Mouse (Mus musculus): ENCODE measurements around the gene Rab12.

DNA sequence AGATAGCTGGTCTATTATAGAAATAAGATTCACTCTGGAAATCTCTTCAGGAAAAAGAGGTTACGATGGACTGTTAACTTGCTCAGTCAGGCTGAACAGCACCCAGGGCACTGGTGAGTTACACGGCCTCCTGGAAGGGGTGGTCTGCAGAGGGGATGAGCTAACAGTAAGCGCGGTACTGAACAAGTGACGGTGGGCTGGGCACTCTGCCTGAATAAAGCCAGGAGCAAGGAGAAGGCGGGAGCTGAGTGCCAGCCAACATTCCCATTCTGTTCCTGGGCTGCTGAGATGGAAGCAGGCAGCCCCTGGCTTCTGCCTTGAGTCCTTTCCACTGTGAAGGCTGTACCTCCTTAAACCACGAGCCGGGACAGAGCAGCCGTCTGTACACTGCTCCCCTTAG lies 16.1 kb downstream of the Rab12 start:
- no peak for TF ChIP-seq CTCF (IDR thresholded peaks at IDR 0.05)
- no peak for TF ChIP-seq EP300 (IDR thresholded peaks at IDR 0.05)

Data from lung, postnatal 0 days (tissue).